Mouse (Mus musculus) adrenal gland, adult 18-20 months (tissue): ENCODE results near the gene Angptl2. TPM values are rescaled to one million over a fixed set of nuclear protein-coding genes. Genes with fewer than 3 reads are reported as not detected.
A peak's percentile ranks its signal among the peaks of the same experiment; 100 is the strongest.

Experiments used
- DNase-seq, 2 experiments: peaks; one replicate each; pipeline ENCODE4 v3.0.0; 2021 to 2022; ENCODE audit warnings: low spot score in 2 of 2
- long read RNA-seq, 2 experiments: library from polyadenylated mRNA; stranded (forward); transcript quantifications; one replicate each; pipeline ENCODE4 v2.0.0; 2021
- total RNA-seq, 2 experiments: library from RNA; stranded (reverse); gene quantifications; 1 replicate in 1 of 2; 2 replicates in 1 of 2; pipeline ENCODE4 v1.2.3; 2021

Gene Angptl2
- 10 to 100 TPM; 19.6 to 29.9 TPM for total RNA-seq
- long read RNA-seq, experiment 1, transcript Angptl2-201 (5 exons, 3,339 nt), result major isoform, 45 of 48 reads
- long read RNA-seq, experiment 1, partial matches to known transcripts, result 1 of 48 reads
- long read RNA-seq, experiment 1, other reads (novel, unspliced or antisense), result 2 of 48 reads
- long read RNA-seq, experiment 2, transcript Angptl2-201 (5 exons, 3,339 nt), result major isoform, 20 of 26 reads
- long read RNA-seq, experiment 2, partial matches to known transcripts, result 5 of 26 reads
- long read RNA-seq, experiment 2, other reads (novel, unspliced or antisense), result 1 of 26 reads

DNA sequence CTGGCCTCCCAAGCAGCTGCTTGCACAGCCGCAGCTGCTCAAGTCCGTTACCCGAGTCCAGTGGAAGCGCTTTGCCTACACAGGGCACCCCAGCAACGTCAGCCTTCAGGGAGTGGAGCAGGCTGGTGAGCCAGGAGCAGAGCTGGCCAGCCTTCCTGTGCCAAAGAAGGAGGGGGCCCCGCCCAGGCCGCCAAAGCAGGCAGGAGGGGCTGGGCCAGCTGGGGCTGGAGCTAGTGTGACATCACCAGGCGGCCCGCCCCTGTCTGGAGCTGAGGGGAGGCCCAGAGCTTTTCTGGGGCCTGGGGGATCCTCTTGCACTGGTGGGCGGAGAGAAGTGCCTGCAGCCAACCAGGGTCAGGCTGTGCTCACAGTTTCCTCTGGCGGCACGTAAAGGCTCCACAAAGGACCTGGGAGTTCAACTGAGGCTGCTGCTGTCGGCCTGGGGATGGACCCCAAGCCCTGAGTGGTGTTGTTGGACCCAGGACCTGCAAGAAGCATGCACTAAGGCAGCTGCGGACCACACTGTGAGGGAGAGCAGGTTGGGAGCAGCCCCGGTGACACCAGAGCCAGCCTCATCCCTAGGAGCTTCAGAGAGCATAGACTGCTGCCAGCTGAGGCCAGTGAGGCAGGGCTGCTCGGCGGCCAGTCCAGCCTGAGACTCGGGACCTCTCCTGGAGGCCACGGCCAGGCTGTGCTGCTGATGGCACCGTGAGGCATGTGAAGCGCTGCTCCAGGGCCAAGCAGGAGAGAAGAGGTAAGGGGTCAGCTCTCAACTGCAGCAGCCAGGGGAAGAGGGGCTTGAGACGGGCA lies at the start of gene Angptl2:
Angptl2 (plus strand) TSS at position 370 of the 810 bp plus-strand sequence.
- peak; percentile 73 to 75 for DNase-seq

DNA sequence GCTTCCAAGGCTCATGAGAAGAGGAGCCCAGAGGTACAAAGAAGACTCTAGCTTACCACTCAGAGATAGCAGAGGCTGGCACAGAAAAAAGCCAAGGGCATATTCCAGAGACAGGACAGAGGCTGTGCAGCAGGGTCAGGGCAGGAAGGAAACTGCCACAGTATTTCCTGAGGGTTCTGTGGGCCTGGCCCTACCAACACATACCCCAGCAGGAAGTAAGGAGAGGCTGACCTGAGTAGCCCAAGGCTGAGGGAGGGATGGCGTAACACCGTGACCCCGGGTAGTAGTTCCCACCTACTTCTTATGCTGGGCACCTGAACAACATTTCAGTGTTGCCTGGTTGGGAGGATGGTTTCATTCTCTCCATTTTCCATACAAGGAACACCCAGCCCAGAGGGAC lies 48.8 kb upstream of the Angptl2 start:
- DNase-seq, result no peak

GRCm38 (mm10) chr2:33169445-33169844 lies 46.4 kb upstream of the Angptl2 start:
- DNase-seq, result no peak

GRCm38 (mm10) chr2:33170777-33171565 lies 44.9 kb upstream of the Angptl2 start:
- no peak for DNase-seq

DNA sequence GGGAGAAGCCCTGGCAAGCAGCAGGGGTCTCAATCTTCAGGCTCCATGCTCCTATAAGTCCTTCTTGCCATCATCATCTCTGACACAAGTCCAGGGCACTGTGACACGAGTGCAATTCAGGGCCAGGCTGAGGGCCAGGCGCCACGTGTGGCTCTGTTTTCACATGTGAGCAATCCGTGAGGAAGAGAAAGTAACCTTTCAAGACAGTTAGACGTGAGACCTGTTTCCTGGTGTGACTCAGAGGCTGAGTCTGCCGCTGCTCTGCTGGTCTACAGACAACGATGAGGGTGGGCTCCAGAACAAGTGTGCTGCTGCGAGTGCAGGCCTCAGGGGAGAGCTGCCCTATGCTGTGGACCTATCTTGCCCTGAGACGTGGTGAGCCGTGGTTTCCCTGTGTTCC lies 42.7 kb upstream of the Angptl2 start:
- no peak for DNase-seq

- no peak for DNase-seq
Observed at GRCm38 (mm10) chr2:33173686-33174085, 42.2 kb upstream of the Angptl2 start.

DNA sequence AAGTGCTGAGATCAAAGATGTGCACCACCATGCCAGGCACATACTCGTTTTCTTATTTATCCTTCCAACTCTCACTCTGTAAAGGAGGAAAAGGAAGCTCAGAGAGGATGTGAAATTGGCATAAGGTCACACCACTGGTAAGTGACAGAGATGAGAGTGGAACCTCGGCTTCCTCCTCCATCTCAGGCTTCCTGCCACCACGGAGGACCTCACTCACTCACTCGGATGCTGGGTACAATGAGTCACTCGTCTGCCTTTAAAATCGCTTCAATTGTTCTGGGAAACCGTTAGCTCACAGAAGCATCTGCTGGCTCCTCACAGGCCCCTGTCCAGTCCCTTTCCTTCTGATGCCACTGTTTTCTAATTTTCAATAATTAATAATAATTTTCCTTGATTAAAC lies 39.4 kb upstream of the Angptl2 start:
- DNase-seq, result no peak

DNA sequence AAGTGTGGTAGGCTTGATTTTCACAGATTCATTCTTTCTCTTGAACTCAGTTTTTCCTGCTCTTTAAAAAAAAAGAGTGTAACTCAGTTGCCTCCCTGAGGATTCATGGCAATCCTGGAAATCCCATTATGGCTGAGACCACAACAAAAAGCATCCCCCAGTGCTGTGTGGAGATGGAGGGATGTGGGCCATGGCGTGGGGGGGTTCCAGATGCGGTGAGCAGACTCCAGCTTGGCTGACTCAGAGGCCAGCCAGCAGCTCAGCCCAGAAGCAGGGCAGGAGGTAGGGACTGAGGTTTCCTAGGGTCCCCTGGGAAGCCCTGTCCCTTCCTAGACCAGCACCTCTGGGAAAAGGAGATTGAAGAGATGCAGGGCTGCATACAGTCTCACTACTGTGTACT lies 38.9 kb upstream of the Angptl2 start:
- no peak for DNase-seq

GRCm38 (mm10) chr2:33177443-33178242 lies 38.2 kb upstream of the Angptl2 start:
- no peak for DNase-seq

DNA sequence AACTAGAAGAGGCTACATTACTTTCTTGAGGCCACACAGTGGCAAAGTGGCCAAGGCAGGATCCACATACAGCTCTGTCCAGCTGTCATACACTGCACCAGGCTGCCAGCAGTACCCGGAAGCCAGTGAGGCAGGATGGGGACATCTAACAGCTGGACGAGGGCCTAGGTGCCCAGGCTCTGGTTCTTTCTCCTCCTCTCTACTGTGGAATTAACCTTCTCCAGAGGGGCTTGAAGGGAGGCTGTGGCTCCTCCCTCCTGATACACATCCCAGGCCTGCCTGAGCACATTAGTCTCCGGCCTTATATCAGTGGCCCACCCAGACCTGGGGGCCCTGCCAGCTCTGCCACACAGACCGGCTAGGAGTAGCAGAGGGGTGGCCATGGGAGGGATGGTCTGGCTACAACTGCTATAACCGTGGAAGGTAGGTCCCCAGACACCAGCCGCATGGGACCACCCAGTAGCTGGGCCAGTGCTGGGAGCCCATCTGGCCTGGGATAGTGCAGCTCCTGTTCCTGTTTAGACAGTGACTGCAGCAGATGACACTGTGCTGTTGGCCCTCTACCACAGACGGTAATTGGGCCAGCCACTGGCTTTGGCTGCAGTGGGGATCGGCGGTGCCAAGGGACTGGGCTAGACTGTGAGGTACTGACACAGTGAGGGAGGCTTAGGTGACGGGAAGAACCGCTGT lies 37.5 kb upstream of the Angptl2 start:
- DNase-seq, result no peak

DNA sequence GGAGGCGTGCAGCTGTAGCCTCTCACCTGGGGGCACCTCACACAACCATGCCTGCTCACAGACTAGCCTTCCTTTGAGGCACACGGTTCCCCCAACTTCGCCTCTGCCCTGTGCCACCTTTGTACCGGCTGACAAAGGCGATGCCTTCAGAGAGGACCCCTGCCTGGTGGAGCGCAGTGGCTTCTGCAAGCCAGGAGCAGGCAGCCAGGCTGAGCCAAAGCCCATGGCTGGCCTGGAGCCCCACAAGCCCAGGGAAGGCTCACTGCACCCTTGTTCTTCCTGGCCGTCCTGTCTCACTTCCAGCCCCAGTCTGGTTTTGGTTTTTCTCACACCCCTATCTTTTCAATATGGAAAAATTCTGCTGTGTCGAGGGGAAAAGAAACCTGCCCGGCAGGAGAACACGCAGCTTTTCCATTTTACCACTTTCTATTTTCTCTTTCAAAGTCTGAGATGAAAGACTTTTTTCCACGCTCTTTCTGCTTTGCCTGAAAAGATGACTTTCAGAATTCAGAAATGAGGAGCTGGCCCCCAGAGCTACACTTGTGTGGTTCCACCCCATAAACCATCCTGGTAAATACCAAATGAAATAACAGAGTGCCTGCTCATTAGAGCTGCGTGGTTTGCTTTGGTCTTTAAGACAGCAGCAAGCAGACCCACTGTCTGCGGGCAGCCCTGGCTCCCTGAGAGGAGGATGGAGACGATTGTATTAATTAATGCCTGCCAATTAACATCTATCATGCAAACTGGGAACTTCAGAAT lies 36.5 kb upstream of the Angptl2 start:
- no peak for DNase-seq

DNA sequence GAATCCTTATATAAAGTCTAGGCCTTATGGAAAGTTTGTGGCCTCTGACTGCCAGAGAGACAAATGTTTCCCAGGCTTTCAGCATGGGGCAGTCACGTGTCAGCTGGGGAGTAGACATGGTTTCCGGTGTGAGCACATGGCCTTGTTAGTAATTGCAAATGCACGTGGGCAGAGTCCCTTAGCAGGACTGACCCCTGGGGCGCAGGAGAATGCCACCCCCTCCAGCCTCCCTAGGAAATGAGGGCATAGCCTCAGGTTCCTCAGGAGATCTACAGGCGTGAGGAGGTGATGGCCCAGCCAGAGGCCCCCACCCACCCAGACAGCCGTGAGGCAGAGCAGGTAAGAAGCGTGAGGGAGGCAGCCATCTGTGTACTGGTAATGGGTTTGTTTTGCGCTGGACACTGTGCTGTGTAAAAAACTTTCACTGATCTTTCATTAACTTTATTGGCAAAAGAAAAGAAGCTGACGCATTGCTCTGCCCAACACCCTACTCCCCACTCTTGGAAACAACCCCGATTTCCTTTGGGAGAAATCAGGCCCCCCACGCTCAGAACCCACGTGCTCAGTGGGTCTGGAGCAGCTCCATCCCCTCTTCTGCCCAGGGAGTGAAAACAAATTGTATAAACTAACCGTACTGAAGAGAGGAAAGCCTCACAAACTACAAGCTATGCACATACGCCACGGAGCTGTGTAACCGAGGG lies 35.8 kb upstream of the Angptl2 start:
- DNase-seq, result no peak

- no peak for DNase-seq
Observed at GRCm38 (mm10) chr2:33183321-33183720, 32.5 kb upstream of the Angptl2 start.

- DNase-seq, result no peak
Observed at GRCm38 (mm10) chr2:33184641-33185040, 31.2 kb upstream of the Angptl2 start.

DNA sequence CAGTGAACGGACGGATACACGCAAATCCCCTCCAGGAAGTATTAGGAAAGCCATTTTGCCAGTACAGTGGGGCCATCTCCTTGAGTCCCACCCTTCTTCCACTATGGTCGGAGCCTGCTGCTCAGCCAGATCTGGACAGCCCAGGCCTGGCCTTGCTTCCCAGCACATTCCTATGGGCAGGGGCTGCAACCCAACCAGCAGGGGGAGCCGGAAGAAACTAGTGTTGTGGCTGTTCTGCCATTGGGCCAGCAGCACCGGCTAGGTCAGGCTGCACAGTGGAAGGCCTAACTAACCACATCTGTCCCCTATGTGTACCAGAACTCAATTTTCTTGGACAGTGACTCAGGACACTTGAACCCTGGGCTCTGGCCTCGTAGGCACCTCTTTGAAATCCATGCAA lies 30.6 kb upstream of the Angptl2 start:
- DNase-seq, result peak; percentile 49 to 62

DNA sequence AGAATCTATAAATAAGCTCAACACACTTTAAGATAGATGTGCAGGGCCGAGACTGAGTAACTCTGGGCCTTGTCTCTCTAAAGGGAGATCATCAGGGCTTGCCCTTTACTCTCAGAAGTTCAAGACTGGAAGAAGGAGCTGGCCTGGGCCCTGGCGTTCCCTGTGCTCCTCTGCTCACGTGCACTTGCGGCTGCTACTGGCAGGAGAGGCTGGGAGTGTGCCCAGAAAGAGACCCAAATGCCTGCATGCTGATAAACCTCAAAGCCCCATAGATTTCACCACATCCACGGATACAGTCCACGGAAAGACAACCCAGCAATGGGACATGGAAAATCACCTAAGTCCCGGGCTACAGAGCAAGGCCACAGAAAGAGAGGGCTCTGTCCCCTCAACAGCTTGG lies 29.4 kb upstream of the Angptl2 start:
- no peak for DNase-seq

DNA sequence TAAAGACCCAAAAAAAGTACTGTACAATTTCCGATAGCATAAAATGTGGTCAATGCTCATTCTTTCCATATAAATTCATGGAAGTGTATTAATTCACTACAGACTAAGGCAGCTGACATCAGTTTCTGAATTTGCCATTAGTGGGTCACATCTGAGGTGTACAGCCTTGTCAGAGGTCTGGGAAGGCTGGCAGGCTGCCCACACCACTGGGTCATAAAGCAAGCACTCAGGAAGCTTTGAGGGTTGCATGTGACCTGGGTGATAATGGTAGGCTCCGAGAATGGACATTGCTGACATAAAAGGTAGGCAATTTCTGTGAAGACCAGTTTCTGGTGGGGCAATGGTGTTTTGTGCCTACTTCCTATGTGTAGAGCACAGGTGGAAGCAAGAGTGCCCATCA lies 28.0 kb upstream of the Angptl2 start:
- peak in 1 of 2 experiments; percentile 38 for DNase-seq

DNA sequence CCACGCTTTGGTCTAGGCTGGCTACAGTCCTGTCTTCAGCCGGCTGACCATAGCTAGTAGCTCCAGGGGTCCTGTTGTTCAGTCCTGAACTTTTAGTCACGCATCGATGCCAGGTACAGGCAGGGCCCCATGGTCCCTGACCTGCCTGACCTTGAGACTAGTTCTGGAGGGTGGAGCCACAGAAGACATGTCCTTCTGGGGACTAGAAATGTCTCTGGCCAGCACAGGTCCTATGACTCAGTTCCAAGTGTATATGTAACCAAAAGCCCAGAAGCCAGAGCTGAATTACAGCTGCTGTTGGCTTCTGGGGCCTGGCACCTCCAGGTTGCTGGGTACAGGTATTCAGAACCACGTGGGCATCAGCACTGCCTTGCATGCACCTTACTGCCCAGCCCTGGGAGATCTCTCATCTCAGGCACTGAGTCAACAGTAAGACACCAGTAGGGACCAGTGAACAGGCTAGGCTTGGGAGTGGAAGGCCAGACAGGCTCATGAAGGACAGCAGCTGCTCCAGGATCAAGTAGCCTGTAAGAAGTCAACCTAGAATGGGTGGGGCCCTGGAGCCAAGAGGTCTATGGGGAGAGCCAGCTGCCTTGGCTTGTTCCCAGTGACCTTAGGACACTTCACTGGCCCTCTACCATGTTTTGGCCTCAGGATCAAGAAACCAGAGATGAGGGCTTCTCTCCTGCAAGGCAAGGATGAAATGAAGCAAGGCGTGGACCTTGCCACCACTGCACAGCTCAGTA lies 26.8 kb upstream of the Angptl2 start:
- no peak for DNase-seq
